Mouse (Mus musculus) forebrain, embryonic 12.5 days (tissue): ENCODE measurements at regions not wholly inside any gene's neighbourhood (a gene's known extent, or its start where the extent isn't known, plus 50 kb on each side); places are given as distances from the start of the nearest gene placed in this dataset.

Source experiments
- ATAC-seq: fragments of 200-750 bp; cut with Nextera tagmentation; 2 replicates; pipeline ENCODE4 v1.8.0; 2017; ENCODE audit warnings: moderate TSS enrichment; ENCODE audit not compliant: low FRiP score
- H3K27ac ChIP-seq: fragments of 300-500 bp; sonication (generic); 2 replicates; pipeline ENCODE4 v1.5.1; 2016; ENCODE audit warnings: mild to moderate bottlenecking
- H3K27me3 ChIP-seq: fragments of 300-500 bp; sonication (generic); 2 replicates; pipeline ENCODE4 v1.6.1; 2016; ENCODE audit warnings: mild to moderate bottlenecking
- H3K36me3 ChIP-seq: fragments of 300-500 bp; sonication (generic); replicated peaks from 2 replicates; pipeline ENCODE4 v1.6.1; 2016; ENCODE audit warnings: mild to moderate bottlenecking
- H3K4me1 ChIP-seq: fragments of 300-500 bp; sonication (generic); 2 replicates; pipeline ENCODE4 v1.6.1; 2016
- H3K4me2 ChIP-seq: fragments of 300-500 bp; sonication (generic); 2 replicates; pipeline ENCODE4 v1.6.1; 2016; ENCODE audit warnings: mild to moderate bottlenecking, moderate library complexity
- H3K4me3 ChIP-seq: fragments of 300-500 bp; sonication (generic); replicated peaks from 2 replicates; pipeline ENCODE4 v1.5.1; 2016; ENCODE audit warnings: mild to moderate bottlenecking
- H3K9ac ChIP-seq: fragments of 300-500 bp; sonication (generic); 2 replicates; pipeline ENCODE4 v1.6.1; 2016; ENCODE audit warnings: mild to moderate bottlenecking
- H3K9me3 ChIP-seq: fragments of 300-500 bp; sonication (generic); 2 replicates; pipeline ENCODE4 v1.6.1; 2016
- WGBS: fragments of 180-500 bp; shearing (Covaris S2); methylation state at CpG from one replicate; pipeline ENCODE4 v1.1.7; 2016; 5-methylcytosine and 5-hydroxymethylcytosine counted together

GRCm38 (mm10) chr10:67623338-67623737 is 74.6 kb upstream of the Ado start:
- H3K4me2 ChIP-seq = no peak overlapping the region
- H3K9me3 ChIP-seq = no peaks in the 10 kb centered on the region
- no peak overlapping the region for H3K27ac ChIP-seq
- WGBS = 81% methylated on average over 12 of the region's 12 CpGs
- H3K27me3 ChIP-seq = peaks cover 3% of the 10 kb centered on the region; the same call in 1 of the 2 replicates
- peaks cover 5% of the 10 kb centered on the region; the same call in 1 of the 2 replicates for H3K4me1 ChIP-seq
- no peak for ATAC-seq
- H3K9ac ChIP-seq = no peak overlapping the region
- no peak overlapping the region for H3K4me3 ChIP-seq
- H3K36me3 ChIP-seq = no peaks in the 10 kb centered on the region

DNA sequence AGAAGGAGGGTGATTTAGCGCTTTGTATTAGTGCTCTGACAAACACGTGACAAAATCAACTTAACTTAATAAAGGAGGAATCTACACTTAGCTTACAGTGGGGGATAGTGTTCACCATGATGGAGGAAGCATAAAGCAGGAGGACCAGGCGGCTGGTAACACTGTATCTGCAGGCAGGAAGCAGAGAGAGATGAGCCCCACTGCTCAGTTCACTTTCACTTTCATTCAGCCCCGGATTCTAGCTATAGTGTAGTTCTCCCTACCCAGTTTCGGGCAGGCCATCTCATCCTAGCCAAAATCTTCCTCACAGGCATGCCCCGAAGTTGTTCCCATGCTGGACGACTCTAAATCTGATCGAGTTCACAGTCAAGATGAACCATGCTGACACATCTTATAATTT is 71.3 kb upstream of the Ado start:
- Histone ChIP-seq H3K9ac (no peak overlapping the region), H3K27me3 (peaks cover 3% of the 10 kb centered on the region; the same call in 1 of the 2 replicates), H3K27ac (no peak overlapping the region), H3K36me3 (no peaks in the 10 kb centered on the region), H3K4me2 (no peak overlapping the region), H3K9me3 (no peaks in the 10 kb centered on the region), H3K4me3 (no peak overlapping the region), H3K4me1 (peaks cover 5% of the 10 kb centered on the region; the same call in 1 of the 2 replicates)
- ATAC-seq = no peak
- 87% methylated on average over 8 of the region's 8 CpGs for WGBS

- Histone ChIP-seq H3K4me2 (no peak overlapping the region), H3K9me3 (no peaks in the 10 kb centered on the region), H3K9ac (no peak overlapping the region), H3K4me1 (no peaks in the 10 kb centered on the region), H3K27me3 (peaks cover 3% of the 10 kb centered on the region; the same call in 1 of the 2 replicates), H3K27ac (no peak overlapping the region), H3K4me3 (no peak overlapping the region), H3K36me3 (no peaks in the 10 kb centered on the region)
- WGBS = 85% methylated on average over 5 of the region's 5 CpGs
- ATAC-seq = no peak
Measured at GRCm38 (mm10) chr10:67618112-67618511, 69.4 kb upstream of the Ado start.

GRCm38 (mm10) chr10:67615016-67615415 is 66.3 kb upstream of the Ado start:
- no peak for ATAC-seq
- no peak overlapping the region for H3K4me2 ChIP-seq
- no peak overlapping the region for H3K4me3 ChIP-seq
- no peak overlapping the region for H3K9ac ChIP-seq
- H3K4me1 ChIP-seq = no peaks in the 10 kb centered on the region
- no peaks in the 10 kb centered on the region for H3K36me3 ChIP-seq
- 54% methylated on average over 3 of the region's 3 CpGs for WGBS
- H3K27ac ChIP-seq = no peak overlapping the region
- peaks cover 3% of the 10 kb centered on the region; the same call in 1 of the 2 replicates for H3K27me3 ChIP-seq
- no peaks in the 10 kb centered on the region for H3K9me3 ChIP-seq

- H3K36me3 ChIP-seq = no peaks in the 10 kb centered on the region
- no peak overlapping the region for H3K4me2 ChIP-seq
- WGBS = 90% methylated on average over 6 of the region's 6 CpGs
- no peak overlapping the region for H3K27ac ChIP-seq
- H3K9me3 ChIP-seq = no peaks in the 10 kb centered on the region
- H3K4me1 ChIP-seq = no peaks in the 10 kb centered on the region
- no peak for ATAC-seq
- H3K9ac ChIP-seq = no peak overlapping the region
- H3K4me3 ChIP-seq = no peak overlapping the region
- H3K27me3 ChIP-seq = no peaks in the 10 kb centered on the region
Measured at GRCm38 (mm10) chr10:67610689-67611088, 61.9 kb upstream of the Ado start.

DNA sequence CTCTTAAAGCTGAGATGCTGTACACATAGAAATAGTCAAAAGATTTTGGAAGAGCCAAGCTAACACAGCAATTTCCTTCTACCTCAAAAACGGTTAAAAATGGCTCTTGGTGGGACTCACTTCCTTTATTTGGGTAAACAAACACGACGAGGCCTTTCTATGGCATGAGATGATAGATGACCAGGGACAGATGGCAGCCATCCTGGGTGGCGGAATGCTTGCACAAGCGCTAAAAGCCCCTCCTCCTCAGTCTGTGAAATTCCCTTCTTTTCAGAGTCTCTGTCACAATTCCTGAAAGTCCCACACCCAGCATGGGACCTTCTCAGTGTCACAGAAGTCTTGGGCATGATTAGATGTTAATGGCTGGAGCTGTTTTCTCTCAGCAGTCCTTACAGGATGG is 59.3 kb upstream of the Ado start:
- Histone ChIP-seq H3K36me3 (no peaks in the 10 kb centered on the region), H3K4me1 (no peaks in the 10 kb centered on the region), H3K4me2 (no peak overlapping the region), H3K9me3 (no peaks in the 10 kb centered on the region), H3K4me3 (no peak overlapping the region), H3K9ac (no peak overlapping the region), H3K27me3 (peaks cover 4% of the 10 kb centered on the region; the same call in 1 of the 2 replicates), H3K27ac (no peak overlapping the region)
- WGBS = 83% methylated on average over 5 of the region's 5 CpGs
- ATAC-seq = no peak

DNA sequence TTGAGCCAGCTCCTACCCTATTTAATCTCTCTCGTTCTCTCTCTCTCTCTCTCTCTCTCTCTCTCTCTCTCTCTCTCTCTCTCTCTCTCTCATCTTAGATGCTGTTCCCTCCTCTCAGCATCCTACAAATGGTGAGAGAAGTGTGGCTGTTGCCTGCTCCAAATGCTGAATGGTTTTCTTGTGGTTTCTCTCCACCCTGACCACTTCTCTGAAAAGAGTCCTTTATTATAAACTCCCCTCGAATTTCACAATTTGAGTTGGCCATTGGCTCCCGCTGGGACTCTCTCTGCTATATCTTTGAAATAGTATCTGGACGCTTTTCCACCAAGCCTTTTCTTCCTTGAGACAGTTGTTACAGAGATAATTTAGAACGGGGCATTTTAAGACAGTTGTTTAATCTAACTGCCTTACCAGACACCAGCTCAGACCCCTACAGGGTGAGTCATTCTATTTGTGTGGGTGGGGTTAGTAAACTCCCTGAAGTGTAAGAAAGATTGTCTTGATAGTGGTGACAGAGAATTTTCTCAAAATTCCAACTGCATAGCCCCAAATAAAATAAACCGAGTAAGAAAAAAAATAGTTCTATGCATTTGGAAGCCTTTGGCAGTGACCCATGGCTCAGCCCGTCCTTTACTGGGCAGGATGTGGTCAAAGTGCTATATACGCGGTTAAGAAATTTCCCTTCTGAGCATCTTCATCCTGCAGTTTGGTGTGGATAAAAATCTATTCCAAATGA is 58.7 kb upstream of the Ado start:
- Histone ChIP-seq H3K4me3 (no peak overlapping the region), H3K4me1 (no peaks in the 10 kb centered on the region), H3K4me2 (no peak overlapping the region), H3K27ac (no peak overlapping the region), H3K36me3 (no peaks in the 10 kb centered on the region), H3K9me3 (no peaks in the 10 kb centered on the region), H3K9ac (no peak overlapping the region), H3K27me3 (peaks cover 4% of the 10 kb centered on the region; the same call in 1 of the 2 replicates)
- 83% methylated on average over 9 of the region's 9 CpGs for WGBS
- no peak for ATAC-seq

GRCm38 (mm10) chr10:67606739-67607138 is 58.0 kb upstream of the Ado start:
- H3K4me3 ChIP-seq = no peak overlapping the region
- H3K9ac ChIP-seq = no peak overlapping the region
- H3K4me2 ChIP-seq = no peak overlapping the region
- WGBS = 80% methylated on average over 1 of the region's 1 CpGs
- H3K27me3 ChIP-seq = peaks cover 4% of the 10 kb centered on the region; the same call in 1 of the 2 replicates
- no peaks in the 10 kb centered on the region for H3K4me1 ChIP-seq
- no peak overlapping the region for H3K27ac ChIP-seq
- H3K36me3 ChIP-seq = no peaks in the 10 kb centered on the region
- H3K9me3 ChIP-seq = no peaks in the 10 kb centered on the region
- ATAC-seq = no peak

- 93% methylated on average over 7 of the region's 7 CpGs for WGBS
Measured at GRCm38 (mm10) chr10:67599390-67599789, 50.6 kb upstream of the Ado start.

DNA sequence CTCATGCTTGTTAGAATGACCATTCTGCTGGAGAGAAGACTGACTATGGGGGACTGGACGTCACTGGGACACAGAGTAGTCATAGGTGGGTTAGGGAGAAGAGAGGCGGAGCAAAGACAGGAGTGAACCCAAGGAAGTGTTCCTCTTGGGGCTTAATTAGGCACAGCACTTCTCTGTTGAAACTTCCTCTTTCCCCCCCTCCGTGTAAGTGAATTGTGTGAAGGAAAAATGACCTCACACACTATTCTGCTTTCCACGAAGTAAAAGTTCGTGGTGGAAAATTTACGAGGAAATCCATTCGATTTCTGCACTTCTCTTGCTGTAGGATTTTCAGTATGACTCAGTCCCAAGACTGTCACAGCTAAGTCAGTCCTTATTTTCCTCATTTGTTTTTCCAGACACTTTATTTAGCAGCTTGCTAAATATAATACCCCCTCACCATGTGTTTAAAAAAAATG is 49.9 kb upstream of the Ado start:
- Histone ChIP-seq H3K4me2 (no peak overlapping the region), H3K36me3 (no peaks in the 10 kb centered on the region), H3K9ac (no peak overlapping the region), H3K4me1 (no peaks in the 10 kb centered on the region), H3K27ac (no peak overlapping the region), H3K4me3 (no peak overlapping the region), H3K9me3 (no peaks in the 10 kb centered on the region), H3K27me3 (no peaks in the 10 kb centered on the region)
- WGBS = 77% methylated on average over 7 of the region's 7 CpGs
- no peak for ATAC-seq

More at GRCm38 (mm10) chr10:67599390-67599789, 50.6 kb upstream of the Ado start:
- no peak overlapping the region for H3K27ac ChIP-seq
- no peaks in the 10 kb centered on the region for H3K4me1 ChIP-seq
- H3K9ac ChIP-seq = no peak overlapping the region
- H3K9me3 ChIP-seq = no peaks in the 10 kb centered on the region
- H3K36me3 ChIP-seq = no peaks in the 10 kb centered on the region
- H3K4me2 ChIP-seq = no peak overlapping the region
- ATAC-seq = no peak
- peaks cover 4% of the 10 kb centered on the region; the same call in 1 of the 2 replicates for H3K27me3 ChIP-seq
- H3K4me3 ChIP-seq = no peak overlapping the region
